Mouse (Mus musculus) MEL (cell line): ENCODE measurements at regions not wholly inside any gene's neighbourhood (a gene's known extent, or its start where the extent isn't known, plus 50 kb on each side); places are given as distances from the start of the nearest gene placed in this dataset.

Source experiments
- DNase-seq: peaks from one replicate; pipeline ENCODE4 v3.0.0; 2011; ENCODE audit warnings: low read depth, low spot score
- H3K27ac ChIP-seq: 2 replicates; pipeline ENCODE4 v1.5.1; 2012; ENCODE audit warnings: low read depth, mild to moderate bottlenecking, control low read depth, low read length, moderate library complexity; ENCODE audit not compliant: control insufficient read depth
- H3K27me3 ChIP-seq, 2 experiments: fragments of 150-350 bp in 1 of 2; sonication (generic) in 1 of 2; 2 replicates each; pipeline ENCODE4 v1.6.1; 2012; ENCODE audit warnings: low read length in 2 of 2, mild to moderate bottlenecking in 2 of 2, improper control_type of control experiment in 1 of 2, moderate library complexity in 1 of 2; ENCODE audit not compliant: insufficient read depth in 2 of 2, control insufficient read depth in 1 of 2
- H3K36me3 ChIP-seq, 2 experiments: 2 replicates each; pipeline ENCODE4 v1.6.1; 2012 to 2014; ENCODE audit warnings: low read length in 2 of 2, improper control_type of control experiment in 1 of 2, inconsistent platforms in 1 of 2, mild to moderate bottlenecking in 1 of 2; ENCODE audit not compliant: insufficient read depth in 2 of 2, control insufficient read depth in 1 of 2
- H3K4me1 ChIP-seq, 2 experiments: fragments of 150-350 bp in 1 of 2; sonication (generic) in 1 of 2; 2 replicates each; pipeline ENCODE4 v1.6.1; 2012; ENCODE audit warnings: low read length in 2 of 2, improper control_type of control experiment in 1 of 2, mild to moderate bottlenecking in 1 of 2; ENCODE audit not compliant: insufficient read depth in 2 of 2, control insufficient read depth in 1 of 2
- H3K4me3 ChIP-seq, 2 experiments: fragments of 150-350 bp in 1 of 2; sonication (generic) in 1 of 2; 2 replicates each; pipeline ENCODE4 v1.5.1; 2012; ENCODE audit warnings: low read depth in 2 of 2, low read length in 2 of 2, mild to moderate bottlenecking in 2 of 2, moderate library complexity in 2 of 2, control low read depth in 1 of 2, improper control_type of control experiment in 1 of 2; ENCODE audit not compliant: control insufficient read depth in 1 of 2, insufficient read depth in 1 of 2
- H3K79me2 ChIP-seq: 2 replicates; pipeline ENCODE4 v1.6.1; 2012; ENCODE audit warnings: mild to moderate bottlenecking, low read length, moderate library complexity; ENCODE audit not compliant: control insufficient read depth, poor library complexity, insufficient read depth
- H3K9ac ChIP-seq: 2 replicates; pipeline ENCODE4 v1.6.1; 2012; ENCODE audit warnings: low read depth, mild to moderate bottlenecking, control low read depth, low read length, moderate library complexity; ENCODE audit not compliant: control insufficient read depth, poor library complexity, severe bottlenecking
- H3K9me3 ChIP-seq: fragments of 150-350 bp; sonication (generic); replicated peaks from 2 replicates; pipeline ENCODE4 v1.6.1; 2012; ENCODE audit warnings: mild to moderate bottlenecking, low read length, improper control_type of control experiment, moderate library complexity; ENCODE audit not compliant: insufficient read depth
- KAT2A ChIP-seq: conservative IDR thresholded peaks from 2 replicates; pipeline ENCODE4 v1.6.1; 2012; ENCODE audit warnings: low read depth, low read length, improper control_type of control experiment, inconsistent platforms
- MAZ ChIP-seq: IDR thresholded peaks from 2 replicates; pipeline ENCODE4 v1.6.1; 2012; ENCODE audit warnings: low read depth, mild to moderate bottlenecking, inconsistent platforms, low read length, improper control_type of control experiment
- MEF2A ChIP-seq: IDR thresholded peaks from 2 replicates; pipeline ENCODE4 v1.6.1; 2014; ENCODE audit warnings: low read depth, mild to moderate bottlenecking, inconsistent platforms, low read length, improper control_type of control experiment; ENCODE audit not compliant: poor library complexity, insufficient replicate concordance, severe bottlenecking; ENCODE audit errors: extremely low read depth
- MYB ChIP-seq: IDR thresholded peaks from 2 replicates; pipeline ENCODE4 v1.6.1; 2011; ENCODE audit warnings: mild to moderate bottlenecking, low read depth, low read length, improper control_type of control experiment
- MYC ChIP-seq: IDR thresholded peaks from 2 replicates; pipeline ENCODE4 v1.6.1; 2011; ENCODE audit warnings: low read depth, mild to moderate bottlenecking, low read length, improper control_type of control experiment, moderate library complexity
- NRF1 ChIP-seq: IDR thresholded peaks from 2 replicates; pipeline ENCODE4 v1.6.1; 2014; ENCODE audit warnings: low read depth, mild to moderate bottlenecking, inconsistent platforms, low read length, improper control_type of control experiment, moderate library complexity; ENCODE audit not compliant: poor library complexity, insufficient read depth, severe bottlenecking
- RCOR1 ChIP-seq: IDR thresholded peaks from 2 replicates; pipeline ENCODE4 v1.6.1; 2012; ENCODE audit warnings: low read depth, mild to moderate bottlenecking, inconsistent platforms, low read length, improper control_type of control experiment
- SIN3A ChIP-seq: IDR thresholded peaks from 2 replicates; pipeline ENCODE4 v1.6.1; 2012; ENCODE audit warnings: low read length, improper control_type of control experiment, inconsistent platforms
- TAL1 ChIP-seq: IDR thresholded peaks from 2 replicates; pipeline ENCODE4 v1.6.1; 2012; ENCODE audit warnings: mild to moderate bottlenecking, inconsistent platforms, low read length, moderate library complexity, mixed read lengths
- TBP ChIP-seq: IDR thresholded peaks from 2 replicates; pipeline ENCODE4 v1.8.0; 2011; ENCODE audit warnings: low read depth, low read length, improper control_type of control experiment
- TCF12 ChIP-seq: IDR thresholded peaks from 2 replicates; pipeline ENCODE4 v1.6.1; 2014; ENCODE audit warnings: low read depth, mild to moderate bottlenecking, inconsistent platforms, low read length, improper control_type of control experiment, moderate library complexity
- UBTF ChIP-seq: IDR thresholded peaks from 2 replicates; pipeline ENCODE4 v1.6.1; 2012; ENCODE audit warnings: low read depth, mild to moderate bottlenecking, inconsistent platforms, low read length, improper control_type of control experiment, moderate library complexity, borderline replicate concordance; ENCODE audit not compliant: insufficient read depth
- USF1 ChIP-seq: IDR thresholded peaks from 2 replicates; pipeline ENCODE4 v1.6.1; 2014; ENCODE audit warnings: low read depth, mild to moderate bottlenecking, inconsistent platforms, low read length, improper control_type of control experiment, moderate library complexity
- ZC3H11A ChIP-seq: IDR thresholded peaks from 2 replicates; pipeline ENCODE4 v1.6.1; 2012; ENCODE audit warnings: low read depth, mild to moderate bottlenecking, inconsistent platforms, low read length, improper control_type of control experiment

DNA sequence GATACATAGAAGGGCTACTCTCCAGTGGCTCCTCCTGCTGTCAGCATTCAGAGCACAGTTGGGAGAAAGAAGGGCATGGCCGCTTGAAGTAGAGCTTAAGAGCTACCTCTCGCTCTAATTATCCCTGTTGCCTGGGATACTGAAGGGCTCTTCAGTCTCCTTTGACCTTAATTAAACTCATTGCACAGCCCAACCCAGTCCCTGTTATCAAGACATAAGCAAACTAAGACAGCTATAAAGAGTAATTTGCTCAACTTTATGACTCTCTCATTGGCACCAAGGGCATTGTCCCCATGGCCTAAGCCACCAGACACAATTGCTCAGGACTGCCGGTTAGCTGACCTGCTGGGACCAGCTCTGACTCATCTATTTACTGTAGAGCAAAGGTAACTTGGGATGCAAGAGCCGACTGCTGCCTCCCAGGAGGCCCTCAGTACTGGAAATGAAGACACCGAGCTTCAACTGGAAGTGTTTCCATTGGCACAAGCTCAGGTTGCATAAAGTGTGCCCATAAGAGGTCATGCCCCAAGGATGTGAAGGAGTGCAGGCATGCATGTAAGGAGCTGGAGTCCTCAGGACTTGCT is 219.3 kb upstream of the Ccdc122 start:
- H3K79me2 ChIP-seq: no peaks in the 10 kb centered on the region
- DNase-seq: no peak
- no peak for TF ChIP-seq TAL1
- TF ChIP-seq USF1: no peak
- TF ChIP-seq MEF2A: no peak
- no peak for TF ChIP-seq RCOR1
- no peak for TF ChIP-seq TCF12
- TF ChIP-seq, all 39 proteins: peak for 0
- Histone ChIP-seq H3K27me3 (no peaks in the 10 kb centered on the region), H3K36me3 (no peaks in the 10 kb centered on the region), H3K4me1 (no peaks in the 10 kb centered on the region), H3K27ac (no peak overlapping the region), H3K9ac (no peak overlapping the region), H3K9me3 (no peaks in the 10 kb centered on the region), H3K4me3 (no peak overlapping the region)

DNA sequence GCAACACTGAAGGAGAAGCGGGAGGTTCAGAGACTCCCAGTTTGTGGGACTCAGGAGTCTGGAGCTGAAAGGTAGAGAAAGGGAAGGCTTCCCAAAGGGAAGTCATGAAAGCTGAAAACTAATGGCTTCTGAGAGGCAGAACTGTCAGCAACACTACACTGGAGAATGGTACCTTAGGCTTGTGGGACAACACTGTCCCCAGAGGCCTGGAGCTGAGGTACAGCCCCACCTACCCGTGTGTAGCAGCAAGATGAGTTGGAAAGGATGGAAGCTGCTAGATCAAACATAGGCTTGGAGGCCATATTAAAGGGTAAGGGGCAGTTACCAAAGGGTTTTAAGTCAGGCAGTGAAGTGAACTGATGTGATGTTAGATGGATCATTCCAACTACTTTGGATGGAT is 219.9 kb upstream of the Ccdc122 start:
- no peak overlapping the region for H3K27ac ChIP-seq
- no peak overlapping the region for H3K4me3 ChIP-seq
- no peak for TF ChIP-seq SIN3A
- no peak for TF ChIP-seq MAZ
- TF ChIP-seq MYB: no peak
- TF ChIP-seq, all 39 proteins: peak for 0
- no peak for DNase-seq
- H3K4me1 ChIP-seq: no peaks in the 10 kb centered on the region
- H3K9ac ChIP-seq: no peak overlapping the region
- H3K27me3 ChIP-seq: no peaks in the 10 kb centered on the region
- H3K36me3 ChIP-seq: no peaks in the 10 kb centered on the region
- no peaks in the 10 kb centered on the region for H3K79me2 ChIP-seq
- H3K9me3 ChIP-seq: no peaks in the 10 kb centered on the region

DNA sequence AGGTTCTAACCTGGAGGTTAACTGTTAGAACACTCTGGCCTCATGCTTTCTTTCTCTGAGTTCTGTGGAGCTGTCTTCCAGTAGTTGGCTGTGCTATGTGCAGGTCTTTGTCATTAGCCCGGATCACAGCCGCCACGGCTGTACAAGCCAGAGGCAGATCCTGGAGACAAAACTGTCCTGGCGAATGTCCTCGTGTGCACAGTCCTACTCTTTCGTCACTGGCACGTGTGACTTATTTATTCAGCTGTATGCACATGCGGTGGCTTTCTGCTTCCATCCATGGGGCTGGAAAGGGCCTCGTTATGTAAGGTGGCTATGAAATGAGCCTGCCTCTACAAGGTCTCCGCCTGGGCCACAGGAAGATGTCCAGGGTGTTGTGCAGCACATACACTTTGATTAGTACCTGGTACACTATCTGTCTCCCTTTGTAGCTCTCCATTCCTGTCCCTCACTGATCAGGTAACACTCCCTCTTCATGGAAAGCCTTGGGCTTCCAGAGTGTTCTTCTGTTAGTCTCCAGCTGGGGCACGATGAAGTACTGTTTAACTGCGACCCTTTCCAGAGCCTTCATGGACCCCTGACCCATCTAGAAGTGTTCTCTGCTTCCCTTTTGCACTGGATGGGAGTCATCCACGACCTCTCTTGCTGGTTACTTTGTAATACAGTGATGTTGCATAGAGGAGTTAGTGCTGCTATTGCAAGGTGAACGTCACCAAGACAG is 224.3 kb upstream of the Ccdc122 start:
- Histone ChIP-seq H3K9me3 (no peaks in the 10 kb centered on the region), H3K27me3 (no peaks in the 10 kb centered on the region), H3K4me1 (no peaks in the 10 kb centered on the region), H3K36me3 (no peaks in the 10 kb centered on the region), H3K9ac (no peak overlapping the region), H3K79me2 (no peaks in the 10 kb centered on the region), H3K27ac (no peak overlapping the region), H3K4me3 (no peak overlapping the region)
- DNase-seq: no peak
- no peak for TF ChIP-seq SIN3A
- no peak for TF ChIP-seq UBTF
- TF ChIP-seq ZC3H11A: no peak
- TF ChIP-seq KAT2A: no peak
- TF ChIP-seq MYC: no peak
- TF ChIP-seq NRF1: no peak
- TF ChIP-seq TBP: no peak
- no peak for TF ChIP-seq RCOR1
- no peak for TF ChIP-seq MAZ
